Mouse (Mus musculus) G1E (cell line): ENCODE data around the gene Chd4.

Experiments
- CTCF ChIP-seq: IDR thresholded peaks from 2 replicates; pipeline ENCODE4 v1.5.1; 2012; ENCODE audit warnings: low read depth, low read length, inconsistent platforms, mixed read lengths
- GATA2 ChIP-seq: IDR thresholded peaks from 2 replicates; pipeline ENCODE4 v1.6.1; 2012; ENCODE audit warnings: low read depth, low read length, inconsistent platforms, borderline replicate concordance
- POLR2AphosphoS5 ChIP-seq: IDR thresholded peaks from 2 replicates; pipeline ENCODE4 v1.6.1; 2012; ENCODE audit warnings: low read depth, low read length, inconsistent platforms; ENCODE audit not compliant: insufficient replicate concordance
- TAL1 ChIP-seq: conservative IDR thresholded peaks from 2 replicates; pipeline ENCODE4 v1.6.1; 2012; ENCODE audit warnings: low read depth, low read length, inconsistent platforms, mixed read lengths

- no peak for TF ChIP-seq CTCF
- TF ChIP-seq TAL1: no peak
- TF ChIP-seq POLR2AphosphoS5: no peak
- no peak for TF ChIP-seq GATA2
Observed at GRCm38 (mm10) chr6:125132470-125132869, 36.7 kb downstream of the Chd4 start.
